Mouse (Mus musculus) ES-E14 (cell line): ENCODE results near the gene Vps8. TPM values are rescaled to one million over a fixed set of nuclear protein-coding genes. Genes with fewer than 3 reads are reported as not detected.
A peak's percentile ranks its signal among the peaks of the same experiment; 100 is the strongest.

Experiments
- DNase-seq: peaks from one replicate; pipeline ENCODE4 v3.0.0-alpha.2; 2013; ENCODE audit warnings: low read depth, low spot score
- H3K27ac ChIP-seq: 2 replicates; pipeline ENCODE4 v1.5.1; 2012; ENCODE audit warnings: low read depth, mild to moderate bottlenecking, low read length, moderate library complexity, mixed read lengths; ENCODE audit not compliant: poor library complexity, insufficient read depth, severe bottlenecking
- H3K36me3 ChIP-seq: 2 replicates; pipeline ENCODE4 v1.6.1; 2012; ENCODE audit warnings: mild to moderate bottlenecking, low read length, moderate library complexity, mixed read lengths; ENCODE audit not compliant: control insufficient read depth, poor library complexity, insufficient read depth, severe bottlenecking
- H3K4me1 ChIP-seq, 2 experiments: fragments of 150-350 bp in 1 of 2; sonication (generic) in 1 of 2; 2 replicates each; pipeline ENCODE4 v1.6.1; 2012; ENCODE audit warnings: low read length in 2 of 2, mild to moderate bottlenecking in 1 of 2, mixed read lengths in 1 of 2; ENCODE audit not compliant: control insufficient read depth in 2 of 2, insufficient read depth in 2 of 2, poor library complexity in 1 of 2
- H3K4me3 ChIP-seq, 2 experiments: fragments of 150-350 bp in 1 of 2; sonication (generic) in 1 of 2; 2 replicates each; pipeline ENCODE4 v1.5.1; 2012; ENCODE audit warnings: low read length in 2 of 2, low read depth in 1 of 2, mild to moderate bottlenecking in 1 of 2, mixed read lengths in 1 of 2; ENCODE audit not compliant: insufficient read depth in 1 of 2, poor library complexity in 1 of 2, severe bottlenecking in 1 of 2
- H3K9ac ChIP-seq: 2 replicates; pipeline ENCODE4 v1.6.1; 2012; ENCODE audit warnings: low read depth, mild to moderate bottlenecking, low read length, mixed read lengths; ENCODE audit not compliant: poor library complexity, insufficient read depth, severe bottlenecking
- H3K9me3 ChIP-seq: fragments of 150-350 bp; sonication (generic); 2 replicates; pipeline ENCODE4 v1.6.1; 2012; ENCODE audit warnings: low read depth, mild to moderate bottlenecking, low read length; ENCODE audit not compliant: control insufficient read depth, insufficient read depth
- CHD2 ChIP-seq: IDR thresholded peaks from 2 replicates; pipeline ENCODE4 v1.6.1; 2014; ENCODE audit warnings: mild to moderate bottlenecking, low read depth, low read length, inconsistent platforms
- HCFC1 ChIP-seq: IDR thresholded peaks from 2 replicates; pipeline ENCODE4 v1.6.1; 2012; ENCODE audit warnings: low read length, inconsistent platforms, borderline replicate concordance; ENCODE audit not compliant: insufficient read depth
- MAFK ChIP-seq: IDR thresholded peaks from 2 replicates; pipeline ENCODE4 v1.6.1; 2014; ENCODE audit warnings: mild to moderate bottlenecking, low read depth, low read length, inconsistent platforms; ENCODE audit not compliant: insufficient read depth
- ZC3H11A ChIP-seq: IDR thresholded peaks from 2 replicates; pipeline ENCODE4 v1.6.1; 2012; ENCODE audit warnings: low read depth, mild to moderate bottlenecking, inconsistent platforms, low read length, borderline replicate concordance
- ZNF384 ChIP-seq: IDR thresholded peaks from 2 replicates; pipeline ENCODE4 v1.6.1; 2012; ENCODE audit warnings: low read depth, low read length, inconsistent platforms
- in situ Hi-C, 2 experiments: fragments of 600-800 bp; cut with MboI; formaldehyde crosslinking; loops; one replicate each; pipeline ENCODE4 v1.15.1; 2025; ENCODE audit warnings: low sequenced_read_pairs in 2 of 2, inconsistent platforms in 1 of 2; ENCODE audit not compliant: unreplicated experiment in 2 of 2
- total RNA-seq: library from RNA; depleted of rRNA; stranded (reverse); fragments of 300-350 nt; gene quantifications from 2 replicates; pipeline ENCODE4 v1.2.3, GENCODE M21; 2012

The Vps8 gene
- total RNA-seq, 1 experiment: 12.5 TPM

GRCm38 (mm10) chr16:21415128-21415527 lies 7.8 kb upstream of the Vps8 start:
- in situ Hi-C loops: no loop called here
- no peaks in the 10 kb centered on the region for H3K9me3 ChIP-seq
- DNase-seq: no peak

GRCm38 (mm10) chr16:21418012-21418411 lies 4.9 kb upstream of the Vps8 start:
- Histone ChIP-seq H3K36me3 (no peaks in the 10 kb centered on the region), H3K4me1 (peaks cover 0 to 2% of the 10 kb centered on the region in 2 experiments; a peak in 2 of 4 replicates), H3K4me3 (no peak overlapping the region), H3K27ac (no peak overlapping the region), H3K9ac (no peak overlapping the region), H3K9me3 (no peaks in the 10 kb centered on the region)
- in situ Hi-C loops: no loop called here
- TF ChIP-seq MAFK (peak; percentile 88), HCFC1 (no peak)
- no peak for DNase-seq

More at GRCm38 (mm10) chr16:21415128-21415527, 7.8 kb upstream of the Vps8 start:
- TF ChIP-seq MAFK: no peak
- no peak for TF ChIP-seq CHD2
- no peak for TF ChIP-seq ZNF384
- no peak for TF ChIP-seq HCFC1
- no peak for TF ChIP-seq ZC3H11A
- Histone ChIP-seq H3K36me3 (no peaks in the 10 kb centered on the region), H3K4me1 (no peaks in the 10 kb centered on the region; a peak in 1 of 4 replicates), H3K4me3 (no peak overlapping the region), H3K9ac (no peak overlapping the region), H3K27ac (no peak overlapping the region)

- DNase-seq: no peak
- TF ChIP-seq ZC3H11A: no peak
- no peak for TF ChIP-seq CHD2
- no peak for TF ChIP-seq MAFK
- no peak for TF ChIP-seq ZNF384
- no peak for TF ChIP-seq HCFC1
- in situ Hi-C loops: no loop called here
- no peak overlapping the region for H3K27ac ChIP-seq
- no peaks in the 10 kb centered on the region for H3K9me3 ChIP-seq
- H3K9ac ChIP-seq: peak overlapping the region; percentile 83
- peak overlapping the region; percentile 80 to 96 for H3K4me3 ChIP-seq
- peaks cover 2% of the 10 kb centered on the region in 2 experiments; a peak in 2 of 4 replicates for H3K4me1 ChIP-seq
- H3K36me3 ChIP-seq: no peaks in the 10 kb centered on the region
These were observed 610 bp downstream of the Vps8 start for GRCm38 (mm10) chr16:21423546-21423910.

- peaks cover 2% of the 10 kb centered on the region in 2 experiments; a peak in 1 of 4 replicates for H3K4me1 ChIP-seq
- TF ChIP-seq ZC3H11A (no peak), CHD2 (no peak), HCFC1 (no peak), MAFK (no peak), ZNF384 (no peak)
- in situ Hi-C loops: no loop called here
- H3K36me3 ChIP-seq: no peaks in the 10 kb centered on the region
- DNase-seq: no peak
- H3K4me3 ChIP-seq: no peak overlapping the region
- H3K9me3 ChIP-seq: no peaks in the 10 kb centered on the region
- H3K9ac ChIP-seq: no peak overlapping the region
- no peak overlapping the region for H3K27ac ChIP-seq
These were observed 5.2 kb downstream of the Vps8 start for GRCm38 (mm10) chr16:21428131-21428530.

GRCm38 (mm10) chr16:21430377-21431060 lies 7.6 kb downstream of the Vps8 start:
- no peaks in the 10 kb centered on the region for H3K9me3 ChIP-seq
- in situ Hi-C loops: no loop called here
- H3K9ac ChIP-seq: no peak overlapping the region
- H3K27ac ChIP-seq: no peak overlapping the region
- H3K4me1 ChIP-seq: 0 out of 4 replicates have a peak, but pooled peaks cover 0 to 2% of the 10 kb centered on the region in 2 experiments
- no peaks in the 10 kb centered on the region for H3K36me3 ChIP-seq
- DNase-seq: no peak
- H3K4me3 ChIP-seq: no peak overlapping the region
- TF ChIP-seq ZC3H11A (no peak), MAFK (no peak), ZNF384 (no peak), CHD2 (no peak), HCFC1 (no peak)
